Mouse (Mus musculus): ENCODE results near the gene Mat2a. TPM values are rescaled to one million over a fixed set of nuclear protein-coding genes. Genes with fewer than 3 reads are reported as not detected.
"Not testable (repeated sequence)": the region's sequence is repeated elsewhere in the genome, so short reads cannot be mapped to it uniquely, and the experiment has no call there.

Gene Mat2a
- total RNA-seq, 1 experiment, result 407 TPM

GRCm38 (mm10) chr6:72484887-72485286 lies 45.5 kb upstream of the Mat2a start:
- Histone ChIP-seq H3K4me1 (ENCODE audit: control insufficient read depth in 2 of 2, insufficient read depth in 2 of 2, low read length in 2 of 2, poor library complexity in 1 of 2) (no peaks in the 10 kb centered on the region), H3K36me3 (ENCODE audit: control insufficient read depth, insufficient read depth, low read length, poor library complexity, severe bottlenecking) (no peaks in the 10 kb centered on the region), H3K9ac (ENCODE audit: insufficient read depth, low read depth, low read length, poor library complexity, severe bottlenecking) (no peak overlapping the region), H3K9me3 (ENCODE audit: control insufficient read depth, insufficient read depth, low read depth, low read length) (no peaks in the 10 kb centered on the region), H3K4me3 (ENCODE audit: insufficient read depth in 1 of 2, low read depth in 1 of 2, low read length in 2 of 2, poor library complexity in 1 of 2, severe bottlenecking in 1 of 2) (no peak overlapping the region), H3K27ac (ENCODE audit: insufficient read depth, low read depth, low read length, poor library complexity, severe bottlenecking) (no peak overlapping the region)
- in situ Hi-C loops (cut with MboI; ENCODE audit: low sequenced_read_pairs in 2 of 2, unreplicated experiment in 2 of 2), result no loop called here
- TF ChIP-seq MAFK (IDR thresholded peaks at IDR 0.05; ENCODE audit: insufficient read depth, low read depth, low read length) (no peak), ZC3H11A (IDR thresholded peaks at IDR 0.05; ENCODE audit: borderline replicate concordance, low read depth, low read length) (no peak), CHD2 (IDR thresholded peaks at IDR 0.05; ENCODE audit: low read depth, low read length) (no peak), ZNF384 (IDR thresholded peaks at IDR 0.05; ENCODE audit: low read depth, low read length) (no peak), HCFC1 (IDR thresholded peaks at IDR 0.05; ENCODE audit: borderline replicate concordance, insufficient read depth, low read length) (no peak)
- no peak for DNase-seq (ENCODE audit: low read depth, low spot score)

- Histone ChIP-seq H3K4me1 (ENCODE audit: control insufficient read depth in 2 of 2, insufficient read depth in 2 of 2, low read length in 2 of 2, poor library complexity in 1 of 2) (no peaks in the 10 kb centered on the region), H3K9ac (ENCODE audit: insufficient read depth, low read depth, low read length, poor library complexity, severe bottlenecking) (no peak overlapping the region), H3K4me3 (ENCODE audit: insufficient read depth in 1 of 2, low read depth in 1 of 2, low read length in 2 of 2, poor library complexity in 1 of 2, severe bottlenecking in 1 of 2) (no peak overlapping the region), H3K9me3 (ENCODE audit: control insufficient read depth, insufficient read depth, low read depth, low read length) (no peaks in the 10 kb centered on the region), H3K27ac (ENCODE audit: insufficient read depth, low read depth, low read length, poor library complexity, severe bottlenecking) (no peak overlapping the region), H3K36me3 (ENCODE audit: control insufficient read depth, insufficient read depth, low read length, poor library complexity, severe bottlenecking) (no peaks in the 10 kb centered on the region)
- in situ Hi-C loops (cut with MboI; ENCODE audit: low sequenced_read_pairs in 2 of 2, unreplicated experiment in 2 of 2), result no loop called here
- DNase-seq (ENCODE audit: low read depth, low spot score), result no peak
- TF ChIP-seq MAFK (IDR thresholded peaks at IDR 0.05; ENCODE audit: insufficient read depth, low read depth, low read length), result no peak
- no peak for TF ChIP-seq ZC3H11A (IDR thresholded peaks at IDR 0.05; ENCODE audit: borderline replicate concordance, low read depth, low read length)
- TF ChIP-seq CHD2 (IDR thresholded peaks at IDR 0.05; ENCODE audit: low read depth, low read length), result no peak
- TF ChIP-seq HCFC1 (IDR thresholded peaks at IDR 0.05; ENCODE audit: borderline replicate concordance, insufficient read depth, low read length), result no peak
- TF ChIP-seq ZNF384 (IDR thresholded peaks at IDR 0.05; ENCODE audit: low read depth, low read length), result no peak
Observed at GRCm38 (mm10) chr6:72482156-72482555, 42.8 kb upstream of the Mat2a start.

GRCm38 (mm10) chr6:72480422-72480702 lies 41.0 kb upstream of the Mat2a start:
- in situ Hi-C loops (cut with MboI; ENCODE audit: low sequenced_read_pairs in 2 of 2, unreplicated experiment in 2 of 2), result no loop called here
- Histone ChIP-seq H3K4me1 (ENCODE audit: control insufficient read depth in 2 of 2, insufficient read depth in 2 of 2, low read length in 2 of 2, poor library complexity in 1 of 2) (no peaks in the 10 kb centered on the region), H3K9me3 (ENCODE audit: control insufficient read depth, insufficient read depth, low read depth, low read length) (no peaks in the 10 kb centered on the region), H3K9ac (ENCODE audit: insufficient read depth, low read depth, low read length, poor library complexity, severe bottlenecking) (no peak overlapping the region), H3K36me3 (ENCODE audit: control insufficient read depth, insufficient read depth, low read length, poor library complexity, severe bottlenecking) (no peaks in the 10 kb centered on the region), H3K4me3 (ENCODE audit: insufficient read depth in 1 of 2, low read depth in 1 of 2, low read length in 2 of 2, poor library complexity in 1 of 2, severe bottlenecking in 1 of 2) (no peak overlapping the region), H3K27ac (ENCODE audit: insufficient read depth, low read depth, low read length, poor library complexity, severe bottlenecking) (no peak overlapping the region)
- TF ChIP-seq HCFC1 (IDR thresholded peaks at IDR 0.05; ENCODE audit: borderline replicate concordance, insufficient read depth, low read length), result no peak
- TF ChIP-seq MAFK (IDR thresholded peaks at IDR 0.05; ENCODE audit: insufficient read depth, low read depth, low read length), result no peak
- no peak for TF ChIP-seq ZNF384 (IDR thresholded peaks at IDR 0.05; ENCODE audit: low read depth, low read length)
- DNase-seq (ENCODE audit: low read depth, low spot score), result no peak

- TF ChIP-seq HCFC1 (IDR thresholded peaks at IDR 0.05; ENCODE audit: borderline replicate concordance, insufficient read depth, low read length), result no peak
- no peak for TF ChIP-seq MAFK (IDR thresholded peaks at IDR 0.05; ENCODE audit: insufficient read depth, low read depth, low read length)
- no peak for TF ChIP-seq ZNF384 (IDR thresholded peaks at IDR 0.05; ENCODE audit: low read depth, low read length)
- no peak for TF ChIP-seq CHD2 (IDR thresholded peaks at IDR 0.05; ENCODE audit: low read depth, low read length)
- TF ChIP-seq ZC3H11A (IDR thresholded peaks at IDR 0.05; ENCODE audit: borderline replicate concordance, low read depth, low read length), result no peak
Observed at GRCm38 (mm10) chr6:72479645-72480421, 40.5 kb upstream of the Mat2a start.

GRCm38 (mm10) chr6:72478691-72479090 lies 39.3 kb upstream of the Mat2a start:
- DNase-seq (ENCODE audit: low read depth, low spot score); H3K4me1 ChIP-seq (ENCODE audit: control insufficient read depth in 2 of 2, insufficient read depth in 2 of 2, low read length in 2 of 2, poor library complexity in 1 of 2); H3K9ac ChIP-seq (ENCODE audit: insufficient read depth, low read depth, low read length, poor library complexity, severe bottlenecking); H3K9me3 ChIP-seq (ENCODE audit: control insufficient read depth, insufficient read depth, low read depth, low read length); H3K27ac ChIP-seq (ENCODE audit: insufficient read depth, low read depth, low read length, poor library complexity, severe bottlenecking); H3K36me3 ChIP-seq (ENCODE audit: control insufficient read depth, insufficient read depth, low read length, poor library complexity, severe bottlenecking); in situ Hi-C loops (cut with MboI; ENCODE audit: low sequenced_read_pairs in 2 of 2, unreplicated experiment in 2 of 2); H3K4me3 ChIP-seq (ENCODE audit: insufficient read depth in 1 of 2, low read depth in 1 of 2, low read length in 2 of 2, poor library complexity in 1 of 2, severe bottlenecking in 1 of 2): not testable (repeated sequence)

More at GRCm38 (mm10) chr6:72479645-72480421, 40.5 kb upstream of the Mat2a start:
- Histone ChIP-seq H3K9ac (ENCODE audit: insufficient read depth, low read depth, low read length, poor library complexity, severe bottlenecking) (no peak overlapping the region), H3K9me3 (ENCODE audit: control insufficient read depth, insufficient read depth, low read depth, low read length) (no peaks in the 10 kb centered on the region), H3K27ac (ENCODE audit: insufficient read depth, low read depth, low read length, poor library complexity, severe bottlenecking) (no peak overlapping the region), H3K4me3 (ENCODE audit: insufficient read depth in 1 of 2, low read depth in 1 of 2, low read length in 2 of 2, poor library complexity in 1 of 2, severe bottlenecking in 1 of 2) (no peak overlapping the region), H3K4me1 (ENCODE audit: control insufficient read depth in 2 of 2, insufficient read depth in 2 of 2, low read length in 2 of 2, poor library complexity in 1 of 2) (no peaks in the 10 kb centered on the region), H3K36me3 (ENCODE audit: control insufficient read depth, insufficient read depth, low read length, poor library complexity, severe bottlenecking) (no peaks in the 10 kb centered on the region)
- in situ Hi-C loops (cut with MboI; ENCODE audit: low sequenced_read_pairs in 2 of 2, unreplicated experiment in 2 of 2), result no loop called here
- DNase-seq (ENCODE audit: low read depth, low spot score), result no peak
